Mouse (Mus musculus): ENCODE results near the gene Macc1. TPM values are rescaled to one million over a fixed set of nuclear protein-coding genes. Genes with fewer than 3 reads are reported as not detected.

Macc1 gene
- polyA plus RNA-seq, 1 experiment, result 0.11 TPM

DNA sequence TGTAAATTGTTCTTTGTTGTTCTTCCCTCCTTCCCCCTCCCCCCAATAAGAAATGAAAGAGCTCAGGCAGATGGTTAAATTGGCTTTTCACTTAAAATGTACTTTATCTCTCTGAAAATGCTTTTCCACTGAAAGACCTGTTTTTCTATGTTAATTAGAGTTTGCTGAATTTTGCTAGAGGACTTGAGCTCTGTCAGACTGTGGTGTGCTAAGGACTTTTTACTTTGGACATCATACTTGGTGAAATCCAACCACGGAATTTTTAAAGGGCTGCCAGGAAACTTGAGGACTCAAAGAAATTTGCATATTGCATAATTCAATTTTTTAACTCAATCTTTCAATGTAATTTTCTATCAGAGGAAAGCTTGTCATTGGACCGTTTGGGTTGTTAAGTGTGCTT lies 126.7 kb downstream of the Macc1 start:
- TF ChIP-seq POLR2A (IDR thresholded peaks at IDR 0.05; ENCODE audit: borderline replicate concordance, extremely low read depth, insufficient read depth, insufficient read length, poor library complexity, severe bottlenecking), result no peak
- no peak for TF ChIP-seq CTCF (IDR thresholded peaks at IDR 0.05; ENCODE audit: borderline replicate concordance, extremely low read depth, insufficient read depth, insufficient read length)
- no peak for DNase-seq (ENCODE audit: low read depth)

DNA sequence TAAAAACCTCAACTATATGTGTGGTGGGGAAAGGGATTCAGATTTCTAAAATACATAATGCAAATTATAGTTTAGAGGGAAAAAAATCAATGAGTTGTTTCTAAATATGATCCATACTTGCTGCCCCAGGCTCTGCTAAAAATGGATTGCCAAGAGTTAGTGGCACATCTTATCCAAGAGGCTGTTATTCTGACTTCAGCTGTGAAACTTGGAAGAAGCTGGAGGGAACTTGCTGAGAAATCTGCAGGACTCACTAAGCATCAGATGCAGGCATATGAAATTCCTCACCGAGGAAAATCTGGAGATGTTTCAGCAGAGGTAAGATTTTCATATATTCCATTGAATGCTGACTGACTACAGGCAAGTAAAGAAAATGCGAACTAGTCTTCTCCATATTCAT lies 136.0 kb downstream of the Macc1 start:
- no peak for DNase-seq (ENCODE audit: low read depth)

DNA sequence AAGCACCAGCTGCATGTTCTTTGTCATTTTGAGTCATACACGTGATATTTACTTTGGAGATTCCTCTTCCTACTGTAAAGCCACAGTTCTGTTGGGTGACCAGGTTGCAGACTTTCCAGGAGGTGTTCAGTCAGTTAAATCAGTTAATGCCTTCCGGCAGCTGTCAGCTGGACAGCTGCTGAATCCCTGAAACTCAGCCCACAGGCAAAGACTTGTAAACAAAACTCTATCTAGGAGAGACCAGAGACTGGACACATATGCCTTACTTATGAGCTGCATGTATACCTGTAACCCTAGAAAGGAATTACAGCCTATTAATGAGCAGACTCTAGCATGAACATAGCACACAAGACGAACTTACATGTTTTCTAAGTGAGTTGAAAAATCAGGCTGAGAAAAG lies 137.2 kb downstream of the Macc1 start:
- TF ChIP-seq CTCF (IDR thresholded peaks at IDR 0.05; ENCODE audit: borderline replicate concordance, extremely low read depth, insufficient read depth, insufficient read length) (no peak), POLR2A (IDR thresholded peaks at IDR 0.05; ENCODE audit: borderline replicate concordance, extremely low read depth, insufficient read depth, insufficient read length, poor library complexity, severe bottlenecking) (no peak)
- no peak for DNase-seq (ENCODE audit: low read depth)

More for the DNA sequence above, 136.0 kb downstream of the Macc1 start:
- TF ChIP-seq CTCF (IDR thresholded peaks at IDR 0.05; ENCODE audit: borderline replicate concordance, extremely low read depth, insufficient read depth, insufficient read length) (no peak), POLR2A (IDR thresholded peaks at IDR 0.05; ENCODE audit: borderline replicate concordance, extremely low read depth, insufficient read depth, insufficient read length, poor library complexity, severe bottlenecking) (no peak)

DNA sequence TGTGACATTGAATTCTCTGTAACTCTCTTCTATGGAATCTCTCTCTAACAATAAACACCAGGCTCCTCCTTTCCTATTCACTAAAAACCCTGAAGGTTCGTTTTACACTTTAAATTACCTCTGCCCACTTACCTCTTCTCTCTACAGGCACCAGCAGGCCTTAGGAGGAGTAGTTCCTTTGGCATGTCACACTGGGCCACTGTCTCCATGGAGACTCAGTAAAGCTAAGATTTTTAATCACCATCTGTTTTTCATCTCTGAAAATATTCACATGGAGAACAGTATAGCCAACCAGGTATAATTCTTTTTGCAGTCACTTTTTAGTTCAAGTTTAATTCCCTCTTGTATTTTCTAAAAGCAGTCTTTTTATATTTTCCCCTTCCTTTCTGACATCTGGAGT lies 140.0 kb downstream of the Macc1 start:
- DNase-seq (ENCODE audit: low read depth), result no peak

DNA sequence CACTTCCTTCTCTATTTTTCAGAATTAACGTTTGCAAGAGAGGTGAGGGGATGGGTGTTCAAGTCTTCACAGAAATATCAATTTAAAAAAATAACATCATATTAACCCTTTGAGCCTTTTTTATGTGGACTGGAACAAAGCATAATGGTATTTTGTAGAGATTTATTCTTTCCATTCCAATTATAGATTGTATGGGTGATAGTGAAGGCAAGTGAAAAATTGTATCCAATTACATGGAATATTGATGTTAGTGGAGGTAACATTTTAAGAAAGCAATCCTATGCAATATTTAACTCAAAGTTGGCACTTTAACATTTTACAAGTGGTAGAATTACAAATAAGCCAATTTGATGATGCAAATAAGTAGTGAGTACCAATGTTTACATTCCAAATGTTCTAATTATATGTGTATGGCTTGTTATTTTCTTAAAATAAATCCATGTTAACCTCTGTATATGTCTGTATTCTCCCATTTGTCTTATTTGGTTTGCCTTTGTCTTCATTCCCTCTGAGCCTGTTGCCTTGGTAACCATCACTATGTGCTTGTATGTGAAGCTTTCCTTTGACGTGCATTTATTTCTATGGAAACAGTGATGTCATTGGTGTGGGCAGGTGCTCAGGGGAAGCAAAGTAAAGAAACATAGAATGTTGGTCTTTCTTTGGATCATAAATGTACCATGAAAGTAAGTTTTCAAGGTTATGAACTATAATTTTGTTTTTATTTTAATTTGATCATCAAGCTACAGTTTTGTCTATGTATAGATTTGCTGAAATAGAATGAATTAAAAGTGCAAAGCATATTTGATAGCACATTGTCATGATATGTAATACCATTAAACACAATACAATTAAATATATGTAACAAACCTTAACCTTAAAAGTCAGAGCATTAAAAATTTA lies 150.2 kb downstream of the Macc1 start:
- DNase-seq (ENCODE audit: low read depth), result peak; percentile 95
- TF ChIP-seq POLR2A (IDR thresholded peaks at IDR 0.05; ENCODE audit: borderline replicate concordance, extremely low read depth, insufficient read depth, insufficient read length, poor library complexity, severe bottlenecking), result no peak
- no peak for TF ChIP-seq CTCF (IDR thresholded peaks at IDR 0.05; ENCODE audit: borderline replicate concordance, extremely low read depth, insufficient read depth, insufficient read length)

More for the DNA sequence above, 140.0 kb downstream of the Macc1 start:
- TF ChIP-seq CTCF (IDR thresholded peaks at IDR 0.05; ENCODE audit: borderline replicate concordance, extremely low read depth, insufficient read depth, insufficient read length) (no peak), POLR2A (IDR thresholded peaks at IDR 0.05; ENCODE audit: borderline replicate concordance, extremely low read depth, insufficient read depth, insufficient read length, poor library complexity, severe bottlenecking) (no peak)

DNA sequence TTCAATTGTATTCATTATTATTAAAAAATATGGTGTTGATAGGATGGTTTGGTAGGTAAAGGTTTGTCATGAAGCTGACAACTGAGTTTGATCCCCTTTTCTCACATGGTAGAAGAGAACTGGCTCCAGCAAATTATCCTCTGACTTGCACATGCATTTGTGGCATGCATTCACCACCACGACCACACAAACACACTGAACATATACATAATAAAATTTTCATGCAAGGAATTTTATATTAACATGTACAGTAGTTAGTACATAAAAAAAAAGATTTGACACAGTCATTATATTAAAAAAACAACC lies 150.8 kb downstream of the Macc1 start:
- peak; percentile 12 for DNase-seq (ENCODE audit: low read depth)
- TF ChIP-seq CTCF (IDR thresholded peaks at IDR 0.05; ENCODE audit: borderline replicate concordance, extremely low read depth, insufficient read depth, insufficient read length), result no peak
- no peak for TF ChIP-seq POLR2A (IDR thresholded peaks at IDR 0.05; ENCODE audit: borderline replicate concordance, extremely low read depth, insufficient read depth, insufficient read length, poor library complexity, severe bottlenecking)

DNA sequence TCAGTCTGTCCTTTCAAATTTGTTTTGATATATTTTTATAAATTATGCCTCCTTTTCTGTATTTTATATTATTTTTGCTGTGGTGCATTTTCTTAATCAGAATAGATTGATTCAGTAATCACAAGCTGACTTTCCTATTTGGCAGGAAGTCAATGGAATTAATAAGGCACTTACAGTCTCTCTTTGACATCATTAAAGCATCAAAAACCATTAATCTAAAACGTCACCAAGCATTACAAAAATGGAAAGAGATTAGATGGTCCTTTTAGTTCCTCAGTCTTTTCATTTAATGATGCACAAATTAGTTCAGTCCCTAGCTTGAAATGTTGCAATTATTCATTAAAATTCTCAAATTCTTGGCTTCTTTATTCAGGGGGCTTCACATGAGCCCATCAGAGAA lies 153.6 kb downstream of the Macc1 start:
- no peak for TF ChIP-seq POLR2A (IDR thresholded peaks at IDR 0.05; ENCODE audit: borderline replicate concordance, extremely low read depth, insufficient read depth, insufficient read length, poor library complexity, severe bottlenecking)
- TF ChIP-seq CTCF (IDR thresholded peaks at IDR 0.05; ENCODE audit: borderline replicate concordance, extremely low read depth, insufficient read depth, insufficient read length), result no peak

DNA sequence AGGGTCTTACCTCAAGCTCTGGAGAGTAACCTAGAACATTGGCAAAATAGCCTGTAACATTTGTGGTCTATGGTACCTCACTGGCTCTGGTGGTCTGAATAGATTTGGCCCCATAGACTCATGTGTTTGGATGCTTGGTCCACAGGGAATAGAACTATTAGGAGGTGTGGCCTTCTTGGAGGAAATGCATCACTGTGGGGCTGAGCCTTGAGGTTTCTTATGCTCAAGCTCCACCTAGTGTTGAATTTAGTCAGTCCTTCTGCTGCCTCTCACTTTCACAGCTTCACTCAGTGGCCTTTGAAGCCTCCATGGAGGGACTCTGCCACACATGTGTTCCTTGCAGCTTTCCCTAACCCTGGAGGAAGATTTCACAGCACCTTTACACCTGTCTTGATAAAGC lies 156.2 kb downstream of the Macc1 start:
- peak; percentile 54 for DNase-seq (ENCODE audit: low read depth)
- TF ChIP-seq POLR2A (IDR thresholded peaks at IDR 0.05; ENCODE audit: borderline replicate concordance, extremely low read depth, insufficient read depth, insufficient read length, poor library complexity, severe bottlenecking) (no peak), CTCF (IDR thresholded peaks at IDR 0.05; ENCODE audit: borderline replicate concordance, extremely low read depth, insufficient read depth, insufficient read length) (peak; percentile 25; the same call in 1 of the 2 replicates)

More for the DNA sequence above, 153.6 kb downstream of the Macc1 start:
- peak; percentile 57 for DNase-seq (ENCODE audit: low read depth)

DNA sequence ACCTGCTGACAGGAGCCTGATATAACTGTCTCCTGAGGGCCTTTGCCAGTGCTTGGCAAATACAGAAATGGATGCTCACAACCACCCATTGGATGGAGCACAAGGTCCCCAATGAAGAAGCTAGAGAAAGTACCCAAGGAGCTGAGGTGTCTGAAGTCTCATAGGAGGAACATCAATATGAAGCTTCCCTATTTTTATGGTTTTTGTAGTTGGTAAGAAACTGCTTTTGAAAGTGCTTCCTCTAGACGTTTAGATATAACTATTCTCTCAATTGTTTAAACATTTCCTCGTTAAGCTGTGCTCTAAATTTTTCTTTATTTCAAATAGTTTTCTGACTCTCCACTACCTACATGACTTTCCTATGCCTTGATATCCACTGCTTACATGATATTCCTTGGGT lies 169.2 kb downstream of the Macc1 start:
- no peak for DNase-seq (ENCODE audit: low read depth)
- TF ChIP-seq CTCF (IDR thresholded peaks at IDR 0.05; ENCODE audit: borderline replicate concordance, extremely low read depth, insufficient read depth, insufficient read length) (no peak), POLR2A (IDR thresholded peaks at IDR 0.05; ENCODE audit: borderline replicate concordance, extremely low read depth, insufficient read depth, insufficient read length, poor library complexity, severe bottlenecking) (no peak)

DNA sequence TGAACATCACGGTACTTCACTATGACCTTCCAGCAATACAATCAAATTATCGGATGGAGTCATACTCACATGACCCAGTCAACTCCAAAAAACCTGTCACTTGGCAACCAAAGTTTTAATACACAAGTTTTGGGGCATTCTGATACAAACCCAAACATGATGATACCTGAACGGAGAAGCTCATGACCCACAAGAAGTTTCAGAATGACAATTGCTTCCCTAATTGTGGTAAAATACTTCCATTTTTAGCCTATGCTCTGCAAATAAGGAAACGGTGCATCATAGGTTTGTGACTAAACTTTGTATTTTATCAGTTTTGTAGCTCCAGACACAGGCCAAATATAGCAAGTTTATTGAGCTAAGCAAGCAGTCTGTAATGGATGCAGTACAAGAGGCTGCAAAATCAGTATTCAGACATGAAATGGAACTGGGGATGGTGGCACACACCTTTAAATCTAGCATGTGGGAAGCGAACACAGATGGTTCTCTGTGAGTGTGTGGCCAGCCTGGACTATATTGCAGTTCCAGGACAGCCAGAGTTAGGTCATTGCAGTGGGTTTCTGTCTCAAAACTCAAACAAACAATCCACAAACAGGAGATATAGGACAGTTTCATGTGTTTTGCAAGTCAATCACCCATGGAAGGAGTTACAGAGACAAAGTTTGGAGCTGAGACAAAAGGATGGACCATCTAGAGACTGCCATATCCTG lies 170.0 kb downstream of the Macc1 start:
- TF ChIP-seq CTCF (IDR thresholded peaks at IDR 0.05; ENCODE audit: borderline replicate concordance, extremely low read depth, insufficient read depth, insufficient read length), result no peak
- no peak for TF ChIP-seq POLR2A (IDR thresholded peaks at IDR 0.05; ENCODE audit: borderline replicate concordance, extremely low read depth, insufficient read depth, insufficient read length, poor library complexity, severe bottlenecking)
- DNase-seq (ENCODE audit: low read depth), result no peak

DNA sequence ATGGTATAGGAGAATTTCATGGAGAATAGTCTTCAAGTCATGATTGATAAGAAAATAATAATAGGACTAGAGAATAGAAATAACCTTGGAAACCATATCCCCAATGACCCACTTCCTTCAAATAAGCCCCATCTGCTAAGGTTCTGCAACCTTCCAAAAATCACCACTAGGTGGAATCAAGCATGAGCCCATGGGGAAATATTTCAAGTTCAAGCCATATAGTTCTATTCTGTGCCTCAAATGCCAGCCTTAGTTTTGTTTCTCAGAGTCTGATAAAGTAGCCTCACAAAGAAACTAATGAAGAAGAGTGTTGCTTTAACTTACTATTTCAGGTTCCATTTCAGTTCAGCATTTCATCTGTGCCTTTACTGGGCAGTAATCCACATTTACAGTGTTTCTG lies 197.1 kb downstream of the Macc1 start:
- TF ChIP-seq POLR2A (IDR thresholded peaks at IDR 0.05; ENCODE audit: borderline replicate concordance, extremely low read depth, insufficient read depth, insufficient read length, poor library complexity, severe bottlenecking) (no peak), CTCF (IDR thresholded peaks at IDR 0.05; ENCODE audit: borderline replicate concordance, extremely low read depth, insufficient read depth, insufficient read length) (no peak)
- DNase-seq (ENCODE audit: low read depth), result no peak

Other genes with a start within 250 kb of the Macc1 start
- gene Itgb8, start 75.5 kb upstream of the Macc1 start, polyA plus RNA-seq (2012; rRNA removed), result 7.0 and 10.1 TPM in 2 replicates